Mouse (Mus musculus) forebrain, embryonic 10.5 days (tissue): Measurements from ENCODE around the gene Ankzf1. TPM values are rescaled to one million over a fixed set of nuclear protein-coding genes. Genes with fewer than 3 reads are reported as not detected.

Experiments
- DNase-seq: peaks from one replicate; pipeline ENCODE4 v3.0.0-alpha.2; 2017; ENCODE audit warnings: low spot score; ENCODE audit errors: extremely low spot score
- H3K27ac ChIP-seq: fragments of 300-500 bp; sonication (generic); 2 replicates; pipeline ENCODE4 v1.5.1; 2016; ENCODE audit warnings: mild to moderate bottlenecking
- H3K27me3 ChIP-seq: fragments of 300-500 bp; sonication (generic); 2 replicates; pipeline ENCODE4 v1.6.1; 2016; ENCODE audit warnings: mild to moderate bottlenecking; ENCODE audit not compliant: poor library complexity, severe bottlenecking
- H3K36me3 ChIP-seq: fragments of 300-500 bp; sonication (generic); replicated peaks from 2 replicates; pipeline ENCODE4 v1.6.1; 2016; ENCODE audit warnings: mild to moderate bottlenecking, moderate library complexity
- H3K4me1 ChIP-seq: fragments of 300-500 bp; sonication (generic); 2 replicates; pipeline ENCODE4 v1.6.1; 2016
- H3K4me3 ChIP-seq: fragments of 300-500 bp; sonication (generic); 2 replicates; pipeline ENCODE4 v1.5.1; 2016; ENCODE audit warnings: mild to moderate bottlenecking, moderate library complexity
- H3K9me3 ChIP-seq: fragments of 300-500 bp; sonication (generic); 2 replicates; pipeline ENCODE4 v1.6.1; 2016; ENCODE audit warnings: mild to moderate bottlenecking, moderate library complexity
- WGBS: fragments of 180-500 bp; shearing (Covaris S2); methylation state at CpG from one replicate; pipeline ENCODE4 v1.1.7; 2016; 5-methylcytosine and 5-hydroxymethylcytosine counted together
- microRNA-seq: library from miRNA; unstranded; fragments of <30 nt; microRNA quantifications from one replicate; pipeline ENCODE4, GENCODE M21; 2017
- polyA plus RNA-seq: library from polyadenylated mRNA; unstranded; fragments of >200 nt; fragmentation: Nextera tagmentation; extraction: Ambion mirVana; gene quantifications from 2 replicates; pipeline ENCODE4 v1.2.1, GENCODE M21; 2016

Gene Ankzf1
- polyA plus RNA-seq, 1 experiment from 2014 or later, result 20.9 TPM

- 86% methylated on average over 10 of the region's 10 CpGs for WGBS
Observed at GRCm38 (mm10) chr1:75239591-75239990, 47.6 kb downstream of the Ankzf1 start.

GRCm38 (mm10) chr1:75243411-75243810, 51.5 kb downstream of the Ankzf1 start:
- Histone ChIP-seq H3K4me3 (no peak overlapping the region), H3K4me1 (peaks cover 16% of the 10 kb centered on the region), H3K36me3 (peaks cover 33% of the 10 kb centered on the region), H3K27me3 (no peaks in the 10 kb centered on the region), H3K9me3 (no peaks in the 10 kb centered on the region), H3K27ac (no peak overlapping the region)
- no peak for DNase-seq
- WGBS, result 89% methylated on average over 14 of the region's 14 CpGs

More at GRCm38 (mm10) chr1:75239591-75239990, 47.6 kb downstream of the Ankzf1 start:
- H3K4me3 ChIP-seq, result no peak overlapping the region
- no peak for DNase-seq
- H3K36me3 ChIP-seq, result peaks cover 33% of the 10 kb centered on the region
- H3K27me3 ChIP-seq, result peaks cover 6% of the 10 kb centered on the region
- peaks cover 28% of the 10 kb centered on the region for H3K4me1 ChIP-seq
- H3K27ac ChIP-seq, result no peak overlapping the region
- H3K9me3 ChIP-seq, result no peaks in the 10 kb centered on the region

GRCm38 (mm10) chr1:75244175-75244826, 52.4 kb downstream of the Ankzf1 start:
- H3K4me1 ChIP-seq, result peaks cover 18% of the 10 kb centered on the region

GRCm38 (mm10) chr1:75244836-75245235, 52.9 kb downstream of the Ankzf1 start:
- peaks cover 18% of the 10 kb centered on the region for H3K4me1 ChIP-seq
- H3K27ac ChIP-seq, result no peak overlapping the region
- DNase-seq, result no peak
- H3K4me3 ChIP-seq, result no peak overlapping the region
- WGBS, result 20% methylated on average over 4 of the region's 4 CpGs
- peaks cover 26% of the 10 kb centered on the region for H3K36me3 ChIP-seq
- no peaks in the 10 kb centered on the region for H3K27me3 ChIP-seq
- no peaks in the 10 kb centered on the region for H3K9me3 ChIP-seq

More at GRCm38 (mm10) chr1:75244175-75244826, 52.4 kb downstream of the Ankzf1 start:
- Histone ChIP-seq H3K9me3 (no peaks in the 10 kb centered on the region), H3K36me3 (peaks cover 29% of the 10 kb centered on the region), H3K27ac (no peak overlapping the region), H3K27me3 (no peaks in the 10 kb centered on the region), H3K4me3 (no peak overlapping the region)
- WGBS, result 85% methylated on average over 12 of the region's 12 CpGs
- DNase-seq, result no peak

- H3K27me3 ChIP-seq, result peaks cover 7% of the 10 kb centered on the region
- peaks cover 12% of the 10 kb centered on the region for H3K36me3 ChIP-seq
- no peaks in the 10 kb centered on the region for H3K9me3 ChIP-seq
- H3K4me3 ChIP-seq, result no peak overlapping the region
- peaks cover 32% of the 10 kb centered on the region for H3K4me1 ChIP-seq
- 85% methylated on average over 16 of the region's 16 CpGs for WGBS
- DNase-seq, result no peak
- no peak overlapping the region for H3K27ac ChIP-seq
Observed at GRCm38 (mm10) chr1:75247071-75247930, 55.4 kb downstream of the Ankzf1 start.

- H3K27me3 ChIP-seq, result peaks cover 16% of the 10 kb centered on the region
- no peak overlapping the region for H3K27ac ChIP-seq
- no peaks in the 10 kb centered on the region for H3K9me3 ChIP-seq
- WGBS, result 61% methylated on average over 9 of the region's 9 CpGs
- peaks cover 6% of the 10 kb centered on the region for H3K36me3 ChIP-seq
- peaks cover 32% of the 10 kb centered on the region for H3K4me1 ChIP-seq
- no peak overlapping the region for H3K4me3 ChIP-seq
- DNase-seq, result no peak
Observed at GRCm38 (mm10) chr1:75248041-75248772, 56.3 kb downstream of the Ankzf1 start.

Small RNA genes within 50 kb of the gene (microRNA-seq; reads per million reads assigned to microRNA genes)
- gene Gm27943, result not detected

Other genes with a start within 250 kb of the Ankzf1 start
- gene Ihh, start 240.5 kb upstream of the Ankzf1 start, polyA plus RNA-seq, result 0.10 TPM in 1 of 2 replicates, not detected in the other
- gene Nhej1, start 67.0 kb upstream of the Ankzf1 start, polyA plus RNA-seq, result 12.2 and 12.4 TPM in 2 replicates
- not detected in 2 replicates for gene Slc23a3, start 58.3 kb upstream of the Ankzf1 start, polyA plus RNA-seq
- 41.0 and 43.6 TPM in 2 replicates for gene Cnppd1, start 49.4 kb upstream of the Ankzf1 start, polyA plus RNA-seq
- gene Retreg2, start 49.4 kb upstream of the Ankzf1 start, polyA plus RNA-seq, result 42.0 and 42.7 TPM in 2 replicates
- gene Zfand2b, start 23.5 kb upstream of the Ankzf1 start, polyA plus RNA-seq, result 26.8 and 29.0 TPM in 2 replicates
- gene Abcb6, start 11.8 kb upstream of the Ankzf1 start, polyA plus RNA-seq, result 41.9 and 45.4 TPM in 2 replicates
- gene Atg9a, start within 50 bp of the Ankzf1 start, polyA plus RNA-seq, result 17.4 and 19.2 TPM in 2 replicates
- 14.4 and 15.3 TPM in 2 replicates for gene Glb1l, start 18.7 kb downstream of the Ankzf1 start, polyA plus RNA-seq
- gene Stk16, start 18.7 kb downstream of the Ankzf1 start, polyA plus RNA-seq, result 151 and 153 TPM in 2 replicates
- 11.0 and 13.7 TPM in 2 replicates for gene Tuba4a, start 27.7 kb downstream of the Ankzf1 start, polyA plus RNA-seq
- not detected in 2 replicates for gene A630095N17Rik, start 40.0 kb downstream of the Ankzf1 start, polyA plus RNA-seq
- 28.0 and 28.6 TPM in 2 replicates for gene Dnajb2, start 44.3 kb downstream of the Ankzf1 start, polyA plus RNA-seq
- 1.5 and 1.6 TPM in 2 replicates for gene Ptprn, start 72.4 kb downstream of the Ankzf1 start, polyA plus RNA-seq
- 2.6 and 3.4 TPM in 2 replicates for gene Resp18, start 86.3 kb downstream of the Ankzf1 start, polyA plus RNA-seq
- 124 and 126 TPM in 2 replicates for gene Dnpep, start 125.8 kb downstream of the Ankzf1 start, polyA plus RNA-seq
- gene Des, start 168.2 kb downstream of the Ankzf1 start, polyA plus RNA-seq, result 2.6 and 4.3 TPM in 2 replicates
- gene Speg, start 183.1 kb downstream of the Ankzf1 start, polyA plus RNA-seq, result 23.2 and 29.3 TPM in 2 replicates
- gene Gmppa, start 243.8 kb downstream of the Ankzf1 start, polyA plus RNA-seq, result 55.9 and 60.1 TPM in 2 replicates